Mouse (Mus musculus) yolk sac, embryonic 10.5 days (tissue): ENCODE measurements around the gene Wdr1.

Source experiments
- DNase-seq: peaks from one replicate; pipeline ENCODE4 v3.0.0-alpha.2; 2017; ENCODE audit warnings: low spot score

Gene Wdr1

GRCm38 (mm10) chr5:38544423-38545415 is 18.3 kb downstream of the Wdr1 start:
- DNase-seq, result no peak

- no peak for DNase-seq
Observed at GRCm38 (mm10) chr5:38543496-38544217, 19.4 kb downstream of the Wdr1 start.

DNA sequence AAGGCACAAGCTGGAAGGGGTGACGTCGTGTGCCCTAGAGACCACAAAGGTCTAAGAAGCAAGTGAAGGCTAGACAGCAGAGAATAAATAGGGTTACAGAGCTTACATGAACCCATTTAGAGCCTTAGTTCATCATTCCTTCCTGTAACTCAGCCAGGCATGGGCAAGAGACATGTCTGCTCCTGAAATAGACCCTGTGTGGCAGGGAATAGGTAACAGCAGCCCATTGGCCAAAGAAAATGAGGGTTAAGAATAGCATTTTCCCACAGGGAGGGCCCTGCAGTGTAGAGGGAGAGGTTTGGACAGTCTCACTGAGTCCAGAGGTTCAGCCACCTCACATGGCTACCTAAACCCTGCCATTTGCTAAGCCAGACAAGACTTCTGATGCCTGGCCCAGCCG is 21.3 kb downstream of the Wdr1 start:
- DNase-seq, result no peak

DNA sequence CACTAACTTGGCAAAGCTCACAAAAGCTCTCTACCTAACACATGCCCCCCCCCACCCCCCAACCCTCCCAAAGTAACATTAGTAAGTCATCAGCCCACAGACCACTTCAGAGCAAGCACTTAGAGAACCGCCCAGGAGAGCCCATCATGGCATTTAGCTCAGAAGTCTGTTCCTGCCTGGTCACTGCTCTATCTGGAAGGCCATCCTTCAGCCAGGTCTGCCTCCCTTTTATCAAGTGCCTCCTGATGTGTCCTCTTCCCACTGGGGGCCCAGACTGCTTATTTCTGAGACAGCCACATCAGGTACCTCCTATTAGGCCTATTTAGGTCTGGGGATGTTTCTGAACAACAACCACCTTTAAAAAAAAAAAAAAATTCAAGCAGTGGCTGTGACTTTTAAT is 22.1 kb downstream of the Wdr1 start:
- DNase-seq, result no peak

DNA sequence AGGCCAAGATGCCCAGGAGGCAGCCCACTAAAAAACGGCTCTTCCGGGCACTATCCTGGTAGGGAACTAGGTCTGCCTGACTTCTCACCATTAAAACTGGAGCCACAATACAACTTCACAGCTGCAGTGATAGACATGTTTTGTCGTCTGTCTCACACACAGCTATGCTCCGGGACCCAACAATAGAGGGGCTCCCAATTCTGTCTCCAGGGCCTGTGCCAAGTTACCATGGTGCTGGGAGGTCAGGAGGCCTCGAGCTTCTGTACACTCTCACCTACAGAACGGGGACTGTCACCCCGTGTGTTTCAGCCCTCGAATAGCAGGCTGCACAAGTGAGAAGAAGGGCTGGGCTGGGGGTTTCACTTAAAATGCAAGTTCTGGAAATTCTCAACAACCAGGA is 24.5 kb downstream of the Wdr1 start:
- no peak for DNase-seq

DNA sequence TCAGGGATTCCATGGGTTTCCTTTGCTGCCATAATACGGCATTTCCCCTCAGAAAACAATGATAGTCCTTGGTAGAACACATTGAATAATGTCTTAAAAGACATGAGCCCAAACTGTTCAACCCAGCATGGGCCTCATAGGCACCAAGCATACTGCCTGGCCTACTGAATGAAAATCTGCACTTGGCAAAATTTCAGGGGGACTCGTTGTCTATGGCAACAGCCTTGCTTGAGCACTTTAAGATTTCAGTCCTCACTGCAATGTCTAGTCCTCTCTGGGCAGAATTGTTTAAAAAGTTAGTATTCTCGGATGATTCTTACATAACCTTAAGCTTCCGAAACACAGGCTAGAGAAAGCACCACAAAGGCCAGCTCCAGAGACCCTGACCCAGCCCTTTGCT is 25.2 kb downstream of the Wdr1 start:
- DNase-seq, result no peak

- no peak for DNase-seq
Observed at GRCm38 (mm10) chr5:38536822-38537221, 26.2 kb downstream of the Wdr1 start.

GRCm38 (mm10) chr5:38532084-38532483 is 30.9 kb downstream of the Wdr1 start:
- no peak for DNase-seq

DNA sequence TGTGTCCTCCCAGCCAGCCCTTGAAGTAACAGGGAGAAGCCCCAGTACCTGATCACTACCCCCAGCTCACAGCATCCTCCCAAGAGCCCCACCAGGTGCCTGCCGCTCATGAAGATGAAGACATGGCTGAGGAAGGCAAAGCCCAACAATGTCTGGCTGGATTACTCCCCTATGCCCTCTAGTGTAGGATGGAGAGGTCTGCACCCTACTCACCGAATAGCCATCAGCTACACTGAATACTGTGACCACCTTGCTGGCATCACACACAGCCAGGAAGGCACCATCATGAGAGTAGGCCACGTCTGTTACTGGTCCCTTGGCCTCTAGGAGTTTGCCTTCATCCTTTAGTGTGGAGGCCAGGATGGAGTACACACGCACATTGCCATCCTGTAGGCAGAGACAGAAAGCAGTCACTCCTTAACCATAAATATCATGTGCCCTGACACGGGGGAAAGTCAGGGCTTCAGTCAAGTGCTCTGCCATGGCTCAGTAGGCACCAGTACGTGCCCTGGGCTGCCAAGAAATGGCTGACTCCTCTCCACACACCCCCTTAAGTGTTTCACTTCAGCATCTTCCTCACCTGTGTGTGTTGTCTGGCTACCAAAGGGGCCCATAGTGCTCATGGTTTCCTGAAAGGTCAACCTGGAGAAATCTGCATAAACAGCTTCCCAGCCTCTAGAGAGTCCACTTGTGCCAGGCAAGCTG is 33.1 kb downstream of the Wdr1 start:
- DNase-seq, result no peak

DNA sequence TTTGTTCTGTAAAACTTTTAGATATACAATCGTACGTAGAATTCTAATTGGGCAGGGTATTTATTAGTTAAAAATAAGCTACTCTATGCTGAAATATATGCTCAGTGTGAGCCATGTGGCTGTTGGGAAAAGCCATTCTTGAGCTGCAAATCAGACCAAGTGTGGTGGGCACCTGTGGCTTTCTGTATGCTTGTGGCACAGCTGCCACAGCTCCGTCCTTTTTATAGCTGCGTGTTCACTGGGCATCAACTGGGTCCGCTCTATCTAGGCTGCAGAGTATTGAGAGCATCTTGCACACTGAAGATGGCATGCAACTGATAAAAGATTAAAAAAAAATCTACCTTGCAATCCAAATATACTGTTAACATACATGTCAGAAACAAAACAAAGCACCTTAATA is 40.0 kb downstream of the Wdr1 start:
- no peak for DNase-seq

GRCm38 (mm10) chr5:38520838-38521237 is 42.2 kb downstream of the Wdr1 start:
- no peak for DNase-seq

DNA sequence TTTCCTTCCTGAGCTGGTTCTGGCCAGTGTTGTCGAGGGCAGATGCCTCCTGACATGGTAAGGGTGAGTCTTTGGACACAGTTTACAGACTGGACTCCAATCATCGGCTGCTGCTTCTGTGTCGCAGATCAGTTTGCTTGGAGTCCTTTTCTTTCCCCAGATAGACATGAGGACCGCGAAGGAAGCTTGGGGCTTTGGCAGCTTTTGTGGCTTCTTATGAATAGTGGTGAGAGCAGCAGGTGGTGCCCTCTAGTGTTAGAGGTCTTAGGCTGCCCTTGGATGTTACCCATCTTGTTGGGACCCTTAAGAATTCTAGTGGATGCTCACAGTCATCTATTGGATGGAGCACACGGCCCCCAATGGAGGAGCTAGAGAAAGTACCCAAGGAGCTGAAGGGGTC is 46.8 kb downstream of the Wdr1 start:
- DNase-seq, result no peak

DNA sequence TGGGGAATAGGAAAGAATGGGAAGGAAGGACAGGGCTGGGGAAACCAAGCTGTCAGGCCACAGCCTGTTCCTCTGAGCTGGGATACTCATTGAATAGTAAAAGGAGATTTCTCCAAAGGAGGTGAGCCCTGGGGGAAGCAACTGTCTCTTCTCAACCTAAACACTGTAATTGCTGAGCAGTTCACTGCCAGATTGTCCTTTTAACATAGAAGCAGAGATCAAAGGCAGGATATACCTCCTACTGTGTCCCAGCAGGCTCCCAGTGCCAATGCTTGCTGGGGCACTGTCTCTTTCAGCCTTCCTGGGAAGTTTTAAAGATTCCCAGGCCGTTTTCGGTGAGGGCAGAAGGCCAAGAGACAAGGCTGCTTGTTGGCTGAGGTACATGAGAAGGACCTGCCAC is 50.0 kb downstream of the Wdr1 start:
- DNase-seq, result no peak

- peak; percentile 28 for DNase-seq
Observed at GRCm38 (mm10) chr5:38509568-38509967, 53.5 kb downstream of the Wdr1 start.

DNA sequence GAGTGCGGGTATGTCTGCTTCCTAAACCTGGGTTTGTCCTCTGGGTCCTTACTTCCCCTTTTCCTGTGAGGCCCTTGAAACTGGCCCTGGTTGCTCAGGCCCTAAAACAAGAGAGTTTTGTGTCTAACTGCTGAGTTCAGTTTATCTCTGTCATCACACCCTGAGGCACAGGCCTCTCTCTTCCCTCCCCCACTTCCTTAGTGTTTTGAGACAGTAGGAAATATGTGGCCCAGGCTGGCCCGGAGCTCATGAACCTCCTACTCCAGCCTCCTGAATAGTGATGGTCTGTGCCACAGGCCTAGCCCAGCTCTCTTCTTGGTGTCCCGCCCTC is 57.6 kb downstream of the Wdr1 start:
- no peak for DNase-seq

- no peak for DNase-seq
Observed at GRCm38 (mm10) chr5:38504747-38505434, 58.1 kb downstream of the Wdr1 start.

DNA sequence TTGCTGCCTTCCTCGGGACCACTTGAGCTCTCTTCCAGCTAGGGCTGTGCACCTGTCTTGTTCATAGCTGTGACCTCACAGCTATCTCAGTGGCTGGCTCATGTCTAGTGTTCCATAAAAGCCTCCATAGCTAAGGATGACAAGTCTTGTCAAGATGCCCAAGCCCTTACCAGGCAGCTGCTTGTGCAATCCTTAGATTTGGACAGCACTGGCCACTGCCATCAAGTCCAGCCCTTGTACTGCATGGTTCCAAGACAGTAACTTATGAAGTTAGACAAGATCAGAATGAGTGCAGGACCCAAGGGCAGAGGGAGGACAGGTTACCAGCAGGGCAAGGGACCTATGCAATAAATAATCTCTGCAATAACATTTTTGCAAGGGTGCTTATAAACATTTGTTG is 58.9 kb downstream of the Wdr1 start:
- no peak for DNase-seq

DNA sequence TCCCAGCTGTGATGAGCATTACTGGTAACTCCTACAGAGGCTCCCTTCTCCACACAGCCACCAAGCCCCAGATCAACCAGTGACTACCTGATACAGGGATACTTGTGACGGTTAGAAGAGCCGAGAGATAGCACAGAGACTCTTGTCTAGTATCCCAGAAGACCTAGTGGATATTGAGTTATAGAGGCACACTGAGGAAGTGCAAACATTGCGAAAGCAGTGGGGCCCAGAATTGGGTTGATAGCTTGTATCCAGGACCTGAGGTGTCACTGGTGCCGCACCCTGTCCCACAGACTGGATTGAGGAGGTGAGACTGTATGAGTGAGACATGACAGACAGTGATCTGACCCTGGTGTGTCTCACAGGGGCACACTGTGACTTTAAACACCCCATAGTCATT is 60.0 kb downstream of the Wdr1 start, which contains the start of gene Slc2a9:
TSS of gene Slc2a9 (minus strand) at position 152 of the 400 bp plus-strand sequence.
- no peak for DNase-seq

DNA sequence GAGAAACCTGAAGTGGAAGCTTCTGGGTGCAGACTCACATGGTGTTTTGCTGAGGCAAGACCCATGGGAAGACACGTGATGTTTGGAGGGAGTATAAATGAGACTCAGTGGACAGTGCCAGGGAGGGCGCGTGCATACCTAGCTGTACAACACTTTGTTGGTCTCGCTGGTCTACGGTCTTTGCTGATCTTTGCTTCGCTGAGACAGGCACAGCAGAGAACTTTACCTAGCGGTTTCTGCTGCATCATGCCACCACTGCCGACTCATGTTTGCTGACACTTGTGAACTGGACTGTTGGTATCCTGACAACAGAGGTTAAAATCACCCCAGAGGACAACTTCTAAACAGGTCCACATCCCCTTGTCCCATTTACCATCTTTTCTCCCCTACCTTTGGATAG is 63.0 kb downstream of the Wdr1 start:
- no peak for DNase-seq

GRCm38 (mm10) chr5:38499316-38499811 is 63.7 kb downstream of the Wdr1 start:
- no peak for DNase-seq

DNA sequence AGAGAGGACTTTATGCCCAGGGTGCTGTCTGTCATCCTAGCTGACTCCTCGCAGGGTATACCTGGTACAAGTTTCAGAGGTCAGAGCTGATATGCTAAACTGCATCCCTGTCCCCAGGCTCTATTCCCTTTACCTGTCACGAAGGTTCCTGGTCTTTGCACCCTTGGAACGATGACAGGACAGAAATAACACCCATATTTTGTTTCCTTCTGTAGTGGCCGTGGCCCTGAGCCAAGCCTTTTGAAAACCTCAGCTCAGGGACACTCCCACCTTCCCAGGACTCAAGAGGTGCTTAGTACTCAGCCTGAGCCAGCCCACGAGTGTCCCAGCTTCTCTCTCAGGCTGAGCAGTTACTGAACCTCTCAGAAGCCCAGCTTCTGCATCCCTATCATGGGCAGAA is 64.5 kb downstream of the Wdr1 start:
- no peak for DNase-seq

- no peak for DNase-seq
Observed at GRCm38 (mm10) chr5:38496491-38497057, 66.4 kb downstream of the Wdr1 start.
